Mouse (Mus musculus): ENCODE data around the gene Zkscan2.

Zkscan2 gene

GRCm38 (mm10) chr7:123500239-123501219 lies at the start of gene Zkscan2:
Gene Zkscan2 (minus strand): TSS chr7:123500449.
- DNase-seq (ENCODE audit: low spot score in 2 of 2): peak; percentile 2 to 4

- no peak for DNase-seq (ENCODE audit: low spot score in 2 of 2)
Measured at GRCm38 (mm10) chr7:123529190-123529589, 28.9 kb upstream of the Zkscan2 start.

GRCm38 (mm10) chr7:123525761-123526160 lies 25.5 kb upstream of the Zkscan2 start:
- no peak for DNase-seq (ENCODE audit: low spot score in 2 of 2)

- DNase-seq (ENCODE audit: low spot score in 2 of 2): no peak
Measured at GRCm38 (mm10) chr7:123524218-123524861, 24.1 kb upstream of the Zkscan2 start.

GRCm38 (mm10) chr7:123507946-123508345 lies 7.7 kb upstream of the Zkscan2 start:
- no peak for DNase-seq (ENCODE audit: low spot score in 2 of 2)

GRCm38 (mm10) chr7:123503358-123503757 lies 3.1 kb upstream of the Zkscan2 start:
- DNase-seq (ENCODE audit: low spot score in 2 of 2): no peak

- no peak for DNase-seq (ENCODE audit: low spot score in 2 of 2)
Measured at GRCm38 (mm10) chr7:123499481-123500238, 589 bp downstream of the Zkscan2 start.

GRCm38 (mm10) chr7:123487703-123488102 lies 12.5 kb downstream of the Zkscan2 start:
- DNase-seq (ENCODE audit: low spot score in 2 of 2): no peak

GRCm38 (mm10) chr7:123467961-123468360 lies 32.3 kb downstream of the Zkscan2 start:
- DNase-seq (ENCODE audit: low spot score in 2 of 2): no peak

- peak; percentile 12 to 23 for DNase-seq (ENCODE audit: low spot score in 2 of 2)
Measured at GRCm38 (mm10) chr7:123465692-123466387, 34.4 kb downstream of the Zkscan2 start.

- DNase-seq (ENCODE audit: low spot score in 2 of 2): no peak
Measured at GRCm38 (mm10) chr7:123463569-123463968, 36.7 kb downstream of the Zkscan2 start.

- peak; percentile 51 to 57 for DNase-seq (ENCODE audit: low spot score in 2 of 2)
Measured at GRCm38 (mm10) chr7:123462070-123462501, 38.2 kb downstream of the Zkscan2 start, which contains the start of gene Aqp8. Gene Aqp8 (plus strand): TSS chr7:123462291.

GRCm38 (mm10) chr7:123461316-123461715 lies 38.9 kb downstream of the Zkscan2 start:
- no peak for DNase-seq (ENCODE audit: low spot score in 2 of 2)

GRCm38 (mm10) chr7:123459247-123459646 lies 41.0 kb downstream of the Zkscan2 start:
- no peak for DNase-seq (ENCODE audit: low spot score in 2 of 2)

GRCm38 (mm10) chr7:123458309-123458708 lies 41.9 kb downstream of the Zkscan2 start:
- no peak for DNase-seq (ENCODE audit: low spot score in 2 of 2)

GRCm38 (mm10) chr7:123455088-123455487 lies 45.2 kb downstream of the Zkscan2 start:
- no peak for DNase-seq (ENCODE audit: low spot score in 2 of 2)

GRCm38 (mm10) chr7:123453066-123453465 lies 47.2 kb downstream of the Zkscan2 start:
- DNase-seq (ENCODE audit: low spot score in 2 of 2): no peak

GRCm38 (mm10) chr7:123452551-123452950 lies 47.7 kb downstream of the Zkscan2 start:
- DNase-seq (ENCODE audit: low spot score in 2 of 2): no peak

GRCm38 (mm10) chr7:123450515-123450914 lies 49.7 kb downstream of the Zkscan2 start:
- no peak for DNase-seq (ENCODE audit: low spot score in 2 of 2)

- no peak for DNase-seq (ENCODE audit: low spot score in 2 of 2)
Measured at GRCm38 (mm10) chr7:123449676-123450075, 50.6 kb downstream of the Zkscan2 start.

GRCm38 (mm10) chr7:123448794-123449193 lies 51.5 kb downstream of the Zkscan2 start:
- DNase-seq (ENCODE audit: low spot score in 2 of 2): no peak
